Mouse (Mus musculus): ENCODE measurements around the gene Gm45021. TPM values are rescaled to one million over a fixed set of nuclear protein-coding genes. Genes with fewer than 3 reads are reported as not detected.

The Gm45021 gene
- not detected in 2 replicates for polyA plus RNA-seq (2012)

DNA sequence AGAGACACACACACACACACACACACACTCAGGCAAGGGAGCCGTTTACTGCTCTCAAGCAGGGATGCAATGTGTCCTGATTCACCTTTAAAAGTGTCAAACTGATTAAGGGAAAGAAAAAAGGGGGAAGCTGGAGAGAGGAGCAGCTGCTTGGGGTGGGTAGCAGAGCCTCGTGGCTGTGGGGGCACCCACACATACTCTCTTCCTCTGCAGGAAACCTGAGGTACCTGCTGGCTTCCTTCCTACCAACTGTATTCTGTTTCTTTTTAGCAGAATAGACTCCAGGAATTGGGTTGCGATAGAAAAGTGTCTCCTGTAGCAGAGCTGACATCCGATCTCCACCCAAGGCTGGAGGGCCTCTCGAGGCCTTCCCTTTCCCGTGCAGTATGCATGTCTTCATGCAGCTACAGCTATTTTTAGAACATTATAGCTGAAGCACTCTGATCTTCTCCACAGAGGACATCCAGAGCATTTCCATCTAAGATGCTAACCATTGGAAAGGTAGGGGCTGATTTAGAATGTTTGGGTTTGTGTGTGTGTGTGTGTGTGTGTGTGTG is at the start of gene Gm45021:
Gene Gm45021, plus strand, starts transcription at position 417 of the 557 bp plus-strand sequence.
- H3K36me3 ChIP-seq (ENCODE audit: control insufficient read depth) = no peaks in the 10 kb centered on the region
- peaks cover 10% of the 10 kb centered on the region for H3K4me1 ChIP-seq (ENCODE audit: control insufficient read depth)
- H3K4me3 ChIP-seq (replicated peaks) = no peak within 1 kb of the TSS
- 0 out of 2 replicates have a peak, but pooled peaks cover 3% of the 10 kb centered on the region for H3K9me3 ChIP-seq (ENCODE audit: control insufficient read depth, low read length)
- no peaks in the 10 kb centered on the region; the same call in 1 of the 2 replicates for H3K27me3 ChIP-seq (ENCODE audit: control insufficient read depth)
- TF ChIP-seq GATA1 (IDR thresholded peaks at IDR 0.05; ENCODE audit: low read length) = no peak
- TF ChIP-seq TAL1 (IDR thresholded peaks at IDR 0.05; ENCODE audit: low read length) = no peak

DNA sequence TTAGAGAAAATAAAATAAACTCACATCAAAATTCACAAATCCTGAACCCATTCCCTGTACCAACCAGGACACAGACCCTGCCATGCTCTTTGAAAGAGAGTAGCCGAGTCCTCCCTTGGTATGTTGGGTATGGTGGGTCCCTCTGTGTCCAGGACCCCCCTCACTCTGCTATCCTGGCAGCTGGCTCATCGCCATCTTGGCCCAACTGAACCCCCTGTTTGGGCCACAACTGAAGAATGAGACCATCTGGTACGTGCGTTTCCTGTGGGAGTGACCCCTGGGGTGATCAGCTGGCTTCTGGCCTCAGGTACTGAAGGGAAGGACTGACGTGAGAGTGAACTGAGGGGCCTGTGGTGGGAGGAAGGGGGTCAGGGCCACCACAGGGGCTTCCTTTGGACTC is 49.5 kb upstream of the Gm45021 start:
- Histone ChIP-seq H3K4me3 (replicated peaks) (no peak overlapping the region), H3K36me3 (ENCODE audit: control insufficient read depth) (no peaks in the 10 kb centered on the region), H3K4me1 (ENCODE audit: control insufficient read depth) (peaks cover 5% of the 10 kb centered on the region), H3K9me3 (ENCODE audit: control insufficient read depth, low read length) (no peaks in the 10 kb centered on the region), H3K27me3 (ENCODE audit: control insufficient read depth) (no peaks in the 10 kb centered on the region)
- TF ChIP-seq GATA1 (IDR thresholded peaks at IDR 0.05; ENCODE audit: low read length) (no peak), TAL1 (IDR thresholded peaks at IDR 0.05; ENCODE audit: low read length) (no peak)

DNA sequence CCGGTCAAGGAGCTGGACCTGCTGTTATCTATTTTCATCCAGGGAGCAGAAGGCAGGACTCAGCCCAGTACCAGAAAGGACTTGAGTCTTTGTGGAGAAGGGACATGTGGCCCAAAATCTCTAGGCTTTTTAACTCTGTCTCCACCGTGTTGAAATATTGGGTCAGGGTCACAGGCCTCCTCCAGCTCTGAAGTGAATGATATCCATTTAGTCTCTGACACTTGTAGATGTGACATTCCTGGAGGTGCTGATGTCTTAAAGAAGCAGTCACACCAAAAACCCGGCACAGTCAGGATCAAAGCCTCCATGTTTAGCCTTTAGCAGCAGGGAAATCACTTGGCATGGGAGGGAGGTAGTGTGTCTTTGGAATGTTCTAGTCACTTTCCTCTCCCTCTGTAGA is 48.7 kb upstream of the Gm45021 start:
- Histone ChIP-seq H3K4me3 (replicated peaks) (no peak overlapping the region), H3K4me1 (ENCODE audit: control insufficient read depth) (peaks cover 5% of the 10 kb centered on the region), H3K9me3 (ENCODE audit: control insufficient read depth, low read length) (no peaks in the 10 kb centered on the region), H3K27me3 (ENCODE audit: control insufficient read depth) (no peaks in the 10 kb centered on the region), H3K36me3 (ENCODE audit: control insufficient read depth) (no peaks in the 10 kb centered on the region)
- TF ChIP-seq TAL1 (IDR thresholded peaks at IDR 0.05; ENCODE audit: low read length) (no peak), GATA1 (IDR thresholded peaks at IDR 0.05; ENCODE audit: low read length) (no peak)

DNA sequence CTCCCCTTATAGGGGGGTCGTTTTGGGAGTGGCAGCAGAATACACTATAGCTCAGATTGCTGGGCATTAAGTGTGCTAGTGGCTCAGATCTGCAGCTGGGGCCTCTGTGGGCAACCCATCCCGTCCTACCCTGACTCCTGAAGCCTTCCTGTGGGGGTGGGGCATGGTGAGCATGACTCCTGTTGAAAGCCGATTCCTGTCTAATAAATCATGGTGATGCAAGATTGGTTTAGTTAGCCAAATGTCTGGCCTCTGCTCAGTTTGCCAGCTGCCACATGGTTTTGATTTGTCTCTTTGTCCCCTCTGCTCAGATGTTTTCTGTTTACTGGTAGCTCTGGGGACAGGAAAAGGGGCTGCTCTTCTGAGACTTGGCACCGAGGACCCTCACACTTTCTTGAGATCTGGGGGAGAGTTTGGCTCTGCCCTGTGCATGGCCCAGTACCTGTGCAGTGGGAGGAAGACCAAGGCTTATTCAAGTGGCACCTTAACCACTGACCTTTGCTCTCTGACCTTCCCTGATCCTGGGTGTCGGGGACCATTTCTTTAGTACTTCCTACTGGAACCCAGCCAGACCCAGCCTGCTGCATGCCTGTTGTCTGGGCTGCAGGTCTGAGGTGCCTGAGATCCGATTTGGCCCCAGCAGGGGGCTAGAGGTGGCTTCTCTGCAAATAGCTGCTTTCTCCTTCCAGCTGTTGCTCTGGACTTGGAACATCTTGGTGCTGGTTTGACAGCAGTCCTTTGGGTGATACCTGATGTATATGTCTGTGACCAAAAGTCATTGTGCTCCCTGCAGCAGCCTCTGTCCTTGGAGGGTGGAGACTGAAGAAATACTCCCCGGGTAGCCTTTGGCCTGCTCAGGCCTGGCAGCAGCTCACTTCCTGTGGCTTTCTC is 47.6 kb upstream of the Gm45021 start:
- Histone ChIP-seq H3K4me1 (ENCODE audit: control insufficient read depth) (peaks cover 5% of the 10 kb centered on the region), H3K9me3 (ENCODE audit: control insufficient read depth, low read length) (no peaks in the 10 kb centered on the region), H3K4me3 (replicated peaks) (no peak overlapping the region), H3K27me3 (ENCODE audit: control insufficient read depth) (no peaks in the 10 kb centered on the region), H3K36me3 (ENCODE audit: control insufficient read depth) (no peaks in the 10 kb centered on the region)
- TF ChIP-seq GATA1 (IDR thresholded peaks at IDR 0.05; ENCODE audit: low read length) = no peak
- no peak for TF ChIP-seq TAL1 (IDR thresholded peaks at IDR 0.05; ENCODE audit: low read length)

DNA sequence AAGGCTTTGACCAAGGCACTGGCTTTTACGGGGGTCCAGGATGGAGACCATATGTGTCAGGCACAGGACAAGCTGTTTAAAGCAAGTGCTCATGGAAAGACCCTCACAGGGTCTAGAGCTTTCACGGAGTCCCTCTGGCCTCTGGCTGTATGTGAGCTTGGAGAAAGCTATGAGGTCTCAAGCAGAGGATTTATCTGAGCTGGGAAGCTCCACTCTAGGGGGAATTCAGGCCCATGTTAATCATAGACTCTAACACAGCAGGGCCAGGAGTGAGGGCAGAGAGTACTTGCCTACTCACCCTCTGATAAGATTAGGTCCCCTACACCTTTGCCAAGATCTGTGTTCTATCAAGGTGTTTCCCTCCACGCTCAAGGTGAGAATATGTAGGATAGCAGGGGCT is 46.8 kb upstream of the Gm45021 start:
- no peak for TF ChIP-seq GATA1 (IDR thresholded peaks at IDR 0.05; ENCODE audit: low read length)
- no peak for TF ChIP-seq TAL1 (IDR thresholded peaks at IDR 0.05; ENCODE audit: low read length)

DNA sequence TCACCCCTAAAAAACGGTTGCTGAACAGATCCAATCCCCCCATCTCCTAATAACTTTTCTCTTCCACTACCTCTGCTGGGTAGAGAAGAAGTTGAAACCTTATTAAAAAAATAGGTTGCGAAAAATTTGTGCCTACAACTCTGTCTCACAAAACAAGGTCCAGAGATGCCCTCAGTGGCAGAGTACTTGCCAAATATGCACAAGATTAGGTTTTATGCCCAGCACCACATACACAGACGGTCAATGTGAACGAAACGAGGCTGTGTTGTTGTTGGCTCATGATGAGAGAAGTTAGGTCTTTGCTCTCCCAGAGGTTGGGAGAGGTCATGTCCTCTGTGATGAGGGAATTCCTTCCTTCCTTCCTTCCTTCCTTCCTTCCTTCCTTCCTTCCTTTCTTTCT is 44.2 kb upstream of the Gm45021 start:
- TF ChIP-seq GATA1 (IDR thresholded peaks at IDR 0.05; ENCODE audit: low read length) (no peak), TAL1 (IDR thresholded peaks at IDR 0.05; ENCODE audit: low read length) (no peak)
- no peaks in the 10 kb centered on the region for H3K4me1 ChIP-seq (ENCODE audit: control insufficient read depth)
- H3K9me3 ChIP-seq (ENCODE audit: control insufficient read depth, low read length) = no peaks in the 10 kb centered on the region
- H3K36me3 ChIP-seq (ENCODE audit: control insufficient read depth) = no peaks in the 10 kb centered on the region
- no peaks in the 10 kb centered on the region for H3K27me3 ChIP-seq (ENCODE audit: control insufficient read depth)
- H3K4me3 ChIP-seq (replicated peaks) = no peak overlapping the region

More for the DNA sequence above, 46.8 kb upstream of the Gm45021 start:
- H3K27me3 ChIP-seq (ENCODE audit: control insufficient read depth) = no peaks in the 10 kb centered on the region
- H3K36me3 ChIP-seq (ENCODE audit: control insufficient read depth) = no peaks in the 10 kb centered on the region
- peaks cover 2% of the 10 kb centered on the region for H3K4me1 ChIP-seq (ENCODE audit: control insufficient read depth)
- no peaks in the 10 kb centered on the region for H3K9me3 ChIP-seq (ENCODE audit: control insufficient read depth, low read length)
- no peak overlapping the region for H3K4me3 ChIP-seq (replicated peaks)

DNA sequence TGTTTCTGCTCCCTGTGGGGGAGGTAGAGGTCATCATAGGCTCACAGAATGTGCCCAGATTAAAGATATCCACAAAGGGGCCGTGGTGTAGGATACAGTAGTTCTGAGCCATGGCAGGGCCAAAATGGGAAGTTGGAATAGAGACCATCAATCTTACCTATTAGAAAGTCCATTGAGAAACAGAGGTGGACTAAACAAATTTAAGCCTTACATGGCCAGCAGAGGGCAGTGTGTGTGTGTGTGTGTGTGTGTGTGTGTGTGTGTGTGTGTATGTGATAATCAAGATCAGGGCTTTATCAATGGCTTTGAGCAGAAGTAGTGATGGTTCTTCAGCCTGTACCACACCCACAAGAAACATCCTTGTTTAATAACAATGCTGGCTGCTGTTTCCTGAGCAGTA is 43.1 kb upstream of the Gm45021 start:
- no peaks in the 10 kb centered on the region for H3K4me1 ChIP-seq (ENCODE audit: control insufficient read depth)
- H3K9me3 ChIP-seq (ENCODE audit: control insufficient read depth, low read length) = no peaks in the 10 kb centered on the region
- no peak overlapping the region for H3K4me3 ChIP-seq (replicated peaks)
- H3K27me3 ChIP-seq (ENCODE audit: control insufficient read depth) = no peaks in the 10 kb centered on the region
- no peak for TF ChIP-seq TAL1 (IDR thresholded peaks at IDR 0.05; ENCODE audit: low read length)
- no peak for TF ChIP-seq GATA1 (IDR thresholded peaks at IDR 0.05; ENCODE audit: low read length)
- H3K36me3 ChIP-seq (ENCODE audit: control insufficient read depth) = no peaks in the 10 kb centered on the region

DNA sequence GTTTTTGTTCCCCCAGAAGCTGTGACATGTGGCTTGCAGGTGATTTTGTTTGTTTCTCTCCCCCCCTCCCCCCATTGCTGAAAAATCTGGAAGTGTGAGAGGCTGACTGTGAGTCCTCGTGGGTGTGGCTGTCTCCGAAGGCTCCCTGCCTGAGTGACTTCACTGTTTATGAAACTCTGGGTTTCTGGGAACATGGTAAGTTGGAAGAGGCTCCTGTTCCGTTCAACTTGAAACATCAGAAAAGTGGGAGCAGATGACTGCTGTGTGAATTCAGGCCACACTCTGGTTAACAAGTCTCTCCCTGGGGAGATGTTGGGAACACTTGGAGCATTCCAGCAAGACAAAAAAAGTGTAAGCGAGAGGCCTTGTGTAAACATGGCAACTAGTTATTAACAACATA is 42.6 kb upstream of the Gm45021 start:
- Histone ChIP-seq H3K4me3 (replicated peaks) (no peak overlapping the region), H3K9me3 (ENCODE audit: control insufficient read depth, low read length) (no peaks in the 10 kb centered on the region), H3K27me3 (ENCODE audit: control insufficient read depth) (no peaks in the 10 kb centered on the region), H3K36me3 (ENCODE audit: control insufficient read depth) (no peaks in the 10 kb centered on the region), H3K4me1 (ENCODE audit: control insufficient read depth) (no peaks in the 10 kb centered on the region)
- no peak for TF ChIP-seq TAL1 (IDR thresholded peaks at IDR 0.05; ENCODE audit: low read length)
- no peak for TF ChIP-seq GATA1 (IDR thresholded peaks at IDR 0.05; ENCODE audit: low read length)

DNA sequence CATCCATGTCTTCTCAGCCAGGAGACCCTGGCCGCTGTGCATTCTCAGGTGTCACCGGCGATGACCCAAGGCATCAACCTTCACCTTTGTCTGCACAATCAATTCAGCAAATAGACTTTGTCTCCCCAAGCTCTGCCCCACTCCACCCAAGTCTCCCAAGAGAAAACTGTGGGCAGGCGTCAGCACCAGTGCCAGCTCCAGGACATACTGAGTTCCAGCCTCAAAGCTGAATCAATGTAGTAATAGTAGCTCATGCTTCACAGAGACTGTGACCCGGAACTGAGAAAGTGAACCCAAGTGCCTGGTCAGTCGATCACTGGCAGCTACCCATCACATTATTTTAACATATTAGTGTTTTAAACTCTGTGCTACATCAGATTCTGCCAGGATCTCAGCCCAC is 41.1 kb upstream of the Gm45021 start:
- Histone ChIP-seq H3K4me3 (replicated peaks) (no peak overlapping the region), H3K9me3 (ENCODE audit: control insufficient read depth, low read length) (no peaks in the 10 kb centered on the region), H3K27me3 (ENCODE audit: control insufficient read depth) (no peaks in the 10 kb centered on the region), H3K36me3 (ENCODE audit: control insufficient read depth) (no peaks in the 10 kb centered on the region), H3K4me1 (ENCODE audit: control insufficient read depth) (no peaks in the 10 kb centered on the region)
- TF ChIP-seq GATA1 (IDR thresholded peaks at IDR 0.05; ENCODE audit: low read length) = no peak
